Mouse (Mus musculus) spleen, adult 10 weeks (tissue): ENCODE data around the gene Ascc2. TPM values are rescaled to one million over a fixed set of nuclear protein-coding genes. Genes with fewer than 3 reads are reported as not detected.

ENCODE experiments used
- polyA plus RNA-seq: library from polyadenylated mRNA; stranded (reverse); fragments of 350-450 nt; fragmentation: Illumina TruSeq; extraction: RNeasy Lipid Tissue Mini Kit (QIAGEN cat#74804); gene quantifications from one replicate; pipeline ENCODE4 v1.2.3, GENCODE M21; 2015; ENCODE audit warnings: low replicate concordance; ENCODE audit not compliant: insufficient read depth

Ascc2 gene
- polyA plus RNA-seq: 23.1 TPM

GRCm38 (mm10) chr11:4637534-4638234 is at the start of gene Ascc2:
Ascc2 (plus strand) TSS chr11:4637747.

GRCm38 (mm10) chr11:4594608-4595500 is 42.7 kb upstream of the Ascc2 start, which contains the start of gene Mtmr3:
Mtmr3 (minus strand) TSS chr11:4594863.

GRCm38 (mm10) chr11:4620017-4620485 is 17.5 kb upstream of the Ascc2 start, which contains the start of gene Gm11032:
Gm11032 (plus strand) TSS chr11:4620067.

GRCm38 (mm10) chr11:4704072-4704964 is 66.8 kb downstream of the Ascc2 start, which contains the start of the genes Uqcr10 and Zmat5:
Uqcr10 (minus strand) TSS chr11:4704342.
Zmat5 (plus strand) TSS chr11:4704678.

Other genes starting within 250 kb of the Ascc2 start
- not detected for gene Hormad2, start 196.6 kb upstream of the Ascc2 start, polyA plus RNA-seq
- 62.7 TPM for gene Mtmr3, start 42.9 kb upstream of the Ascc2 start, polyA plus RNA-seq
- gene Gm11032, start 17.7 kb upstream of the Ascc2 start, polyA plus RNA-seq: not detected
- 53.9 TPM for gene Uqcr10, start 66.6 kb downstream of the Ascc2 start, polyA plus RNA-seq
- gene Zmat5, start 66.9 kb downstream of the Ascc2 start, polyA plus RNA-seq: 12.2 TPM
- gene Cabp7, start 109.0 kb downstream of the Ascc2 start, polyA plus RNA-seq: not detected
- 40.6 TPM for gene Nf2, start 211.8 kb downstream of the Ascc2 start, polyA plus RNA-seq
- 18.0 TPM for gene Nipsnap1, start 236.2 kb downstream of the Ascc2 start, polyA plus RNA-seq